Mouse (Mus musculus) liver, embryonic 16.5 days (tissue): ENCODE measurements around the gene Slc20a1. TPM values are rescaled to one million over a fixed set of nuclear protein-coding genes. Genes with fewer than 3 reads are reported as not detected.

ENCODE experiments used
- ATAC-seq: fragments of 200-750 bp; cut with Nextera tagmentation; 2 replicates; pipeline ENCODE4 v1.8.0; 2017; ENCODE audit warnings: low read depth, mild to moderate bottlenecking, moderate number of reproducible peaks, moderate library complexity
- H3K27ac ChIP-seq: fragments of 300-500 bp; sonication (generic); 2 replicates; pipeline ENCODE4 v1.5.1; 2014; ENCODE audit warnings: mild to moderate bottlenecking, low read length
- H3K27me3 ChIP-seq: fragments of 300-500 bp; sonication (generic); 2 replicates; pipeline ENCODE4 v1.6.1; 2014; ENCODE audit warnings: low read depth, low read length, mixed read lengths; ENCODE audit not compliant: control insufficient read depth, insufficient read depth
- H3K36me3 ChIP-seq: fragments of 300-500 bp; sonication (generic); 2 replicates; pipeline ENCODE4 v1.6.1; 2014; ENCODE audit warnings: mild to moderate bottlenecking; ENCODE audit not compliant: control insufficient read depth, insufficient read depth
- H3K4me1 ChIP-seq: fragments of 300-500 bp; sonication (generic); 2 replicates; pipeline ENCODE4 v1.6.1; 2014; ENCODE audit warnings: low read depth, low read length, mixed read lengths; ENCODE audit not compliant: control insufficient read depth
- H3K4me2 ChIP-seq: fragments of 300-500 bp; sonication (generic); 2 replicates; pipeline ENCODE4 v1.6.1; 2014; ENCODE audit warnings: low read depth, low read length, mixed read lengths
- H3K4me3 ChIP-seq: fragments of 300-500 bp; sonication (generic); 2 replicates; pipeline ENCODE4 v1.5.1; 2014; ENCODE audit warnings: low read depth, mild to moderate bottlenecking, low read length
- H3K9ac ChIP-seq: fragments of 300-500 bp; sonication (generic); 2 replicates; pipeline ENCODE4 v1.6.1; 2014; ENCODE audit warnings: low read depth, low read length
- H3K9me3 ChIP-seq: fragments of 300-500 bp; sonication (generic); replicated peaks from 2 replicates; pipeline ENCODE4 v1.6.1; 2016; ENCODE audit warnings: low read length; ENCODE audit not compliant: control insufficient read depth
- WGBS: fragments of 180-500 bp; shearing (Covaris S2); extraction: QIAGEN DNeasy Blood & Tissue Kit; methylation state at CpG from one replicate; pipeline ENCODE4 v1.1.7; 2014; ENCODE audit not compliant: insufficient replicate concordance; 5-methylcytosine and 5-hydroxymethylcytosine counted together
- polyA plus RNA-seq: library from polyadenylated mRNA; unstranded; fragments of >200 nt; fragmentation: Nextera tagmentation; extraction: Ambion mirVana; gene quantifications from 2 replicates; pipeline ENCODE4 v1.2.1, GENCODE M21; 2015

Slc20a1 gene
- polyA plus RNA-seq = 39.4 and 39.6 TPM in 2 replicates

DNA sequence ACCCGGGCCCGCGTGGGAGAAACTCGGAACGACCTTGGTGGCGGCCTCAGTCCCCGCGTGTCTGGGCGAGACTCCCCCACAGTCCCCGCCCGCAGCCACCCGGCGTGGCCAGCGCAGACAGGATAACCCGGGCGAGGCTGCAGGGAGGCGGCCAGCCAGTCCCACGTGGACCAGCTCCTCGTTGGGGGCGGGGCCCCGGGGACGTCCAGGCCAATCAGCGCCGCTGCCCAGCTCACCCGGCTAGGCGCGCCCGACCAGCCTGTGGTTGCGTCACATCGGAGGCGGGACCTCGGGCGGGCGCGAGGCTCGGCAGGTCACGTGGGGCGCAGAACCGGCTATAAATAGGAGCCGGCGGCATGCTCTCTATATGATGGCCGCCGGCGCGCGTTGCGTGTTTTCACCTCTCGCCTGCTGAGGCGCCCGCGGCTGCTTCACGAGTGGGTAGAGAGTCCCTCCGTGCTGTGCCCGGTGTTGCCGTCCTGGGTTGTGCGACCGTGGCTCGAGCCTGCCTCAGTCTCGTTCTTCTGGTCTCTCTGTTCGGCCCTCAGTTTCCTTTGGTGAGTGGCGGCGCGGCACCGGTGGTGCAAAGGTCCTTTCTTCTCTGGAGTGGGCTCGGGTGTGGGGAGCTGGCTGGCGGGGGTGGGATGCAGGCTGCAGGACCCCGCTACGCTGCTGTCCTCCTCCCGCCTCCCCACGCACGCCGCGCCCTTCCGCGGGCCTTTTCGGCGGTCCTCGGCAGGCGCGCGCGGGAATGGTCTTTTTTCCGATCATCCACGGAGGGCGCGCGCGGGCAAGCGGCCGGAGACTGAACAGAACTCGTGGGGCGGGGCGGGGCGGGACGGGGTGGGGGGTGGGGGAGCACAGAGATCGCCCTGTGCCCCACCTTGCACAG lies at the start of gene Slc20a1:
Gene Slc20a1, plus strand, starts transcription at position 329 of the 892 bp plus-strand sequence.
- Histone ChIP-seq H3K36me3 (peaks cover 33% of the 10 kb centered on the region), H3K4me1 (peaks cover 31% of the 10 kb centered on the region), H3K9ac (peak within 1 kb of the TSS; percentile 95), H3K9me3 (no peaks in the 10 kb centered on the region), H3K27ac (peak within 1 kb of the TSS; percentile 90), H3K4me2 (peak within 1 kb of the TSS; percentile 98), H3K27me3 (no peaks in the 10 kb centered on the region), H3K4me3 (peak within 1 kb of the TSS; percentile 88)
- WGBS = under 1% methylated on average over 91 of the region's 96 CpGs
- peak; percentile 98 for ATAC-seq

- WGBS = 59% methylated on average over 2 of the region's 2 CpGs
- no peak for ATAC-seq
- no peaks in the 10 kb centered on the region for H3K9me3 ChIP-seq
Measured at GRCm38 (mm10) chr2:129148836-129149235, 49.7 kb upstream of the Slc20a1 start.

GRCm38 (mm10) chr2:129150386-129150785 lies 48.2 kb upstream of the Slc20a1 start:
- H3K4me3 ChIP-seq = no peak overlapping the region
- no peaks in the 10 kb centered on the region for H3K9me3 ChIP-seq
- H3K4me1 ChIP-seq = no peaks in the 10 kb centered on the region
- 67% methylated on average over 5 of the region's 5 CpGs for WGBS
- ATAC-seq = no peak
- no peaks in the 10 kb centered on the region for H3K36me3 ChIP-seq
- no peaks in the 10 kb centered on the region for H3K27me3 ChIP-seq
- H3K9ac ChIP-seq = no peak overlapping the region
- H3K4me2 ChIP-seq = no peak overlapping the region
- no peak overlapping the region for H3K27ac ChIP-seq

More at GRCm38 (mm10) chr2:129148836-129149235, 49.7 kb upstream of the Slc20a1 start:
- no peak overlapping the region for H3K4me3 ChIP-seq
- H3K4me2 ChIP-seq = no peak overlapping the region
- no peak overlapping the region for H3K9ac ChIP-seq
- H3K27me3 ChIP-seq = no peaks in the 10 kb centered on the region
- no peaks in the 10 kb centered on the region for H3K4me1 ChIP-seq
- H3K36me3 ChIP-seq = no peaks in the 10 kb centered on the region
- no peak overlapping the region for H3K27ac ChIP-seq

DNA sequence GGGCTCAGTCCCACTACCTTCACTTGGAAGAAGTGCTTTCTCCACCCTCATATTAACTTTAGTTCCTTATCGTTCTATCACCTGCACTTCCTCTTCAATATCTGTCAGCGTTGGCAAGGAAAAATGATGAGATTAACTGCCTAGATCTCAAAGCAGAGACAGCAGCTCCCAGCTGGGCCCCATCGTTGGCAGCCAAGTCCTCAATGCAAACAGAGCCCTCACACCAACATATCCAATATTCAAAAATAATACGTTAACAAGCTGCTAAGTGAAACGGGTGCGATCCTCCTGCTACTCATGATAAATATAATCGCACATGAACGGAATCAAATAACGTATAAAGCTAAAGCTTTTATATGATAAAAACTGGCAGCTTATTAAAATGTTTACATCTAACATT lies 47.5 kb upstream of the Slc20a1 start:
- no peak for ATAC-seq
- Histone ChIP-seq H3K4me1 (no peaks in the 10 kb centered on the region), H3K9me3 (no peaks in the 10 kb centered on the region), H3K27me3 (no peaks in the 10 kb centered on the region), H3K4me2 (no peak overlapping the region), H3K9ac (no peak overlapping the region), H3K4me3 (no peak overlapping the region), H3K27ac (no peak overlapping the region), H3K36me3 (no peaks in the 10 kb centered on the region)
- WGBS = 54% methylated on average over 9 of the region's 9 CpGs

DNA sequence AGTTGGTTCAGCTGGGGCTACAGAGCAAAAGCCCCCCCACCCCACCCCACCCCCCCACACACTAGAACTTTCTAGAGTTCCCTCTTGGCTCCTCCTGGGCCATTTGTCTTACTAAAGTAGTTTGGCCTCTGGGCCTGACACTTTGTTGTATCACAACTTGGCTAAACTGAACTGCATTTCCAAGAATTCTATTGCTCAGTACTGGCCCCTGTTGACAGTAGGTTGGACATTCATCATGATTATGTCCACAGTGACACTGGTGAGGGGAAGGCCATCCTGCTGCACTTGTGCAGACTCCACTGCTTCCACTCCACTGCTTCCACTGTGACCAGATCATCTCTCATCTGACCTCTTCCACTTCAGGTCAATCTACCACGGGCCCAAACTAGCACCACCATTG lies 45.8 kb upstream of the Slc20a1 start:
- no peaks in the 10 kb centered on the region for H3K9me3 ChIP-seq
- no peak overlapping the region for H3K4me2 ChIP-seq
- 58% methylated on average over 1 of the region's 1 CpGs for WGBS
- no peak overlapping the region for H3K27ac ChIP-seq
- H3K27me3 ChIP-seq = no peaks in the 10 kb centered on the region
- no peak overlapping the region for H3K9ac ChIP-seq
- no peak overlapping the region for H3K4me3 ChIP-seq
- no peaks in the 10 kb centered on the region for H3K36me3 ChIP-seq
- no peaks in the 10 kb centered on the region for H3K4me1 ChIP-seq
- ATAC-seq = no peak

- no peaks in the 10 kb centered on the region for H3K9me3 ChIP-seq
- H3K4me2 ChIP-seq = no peak overlapping the region
- no peak overlapping the region for H3K9ac ChIP-seq
- ATAC-seq = no peak
- H3K27ac ChIP-seq = no peak overlapping the region
- no peaks in the 10 kb centered on the region for H3K36me3 ChIP-seq
- no peak overlapping the region for H3K4me3 ChIP-seq
- WGBS = 44% methylated on average over 5 of the region's 5 CpGs
- no peaks in the 10 kb centered on the region for H3K4me1 ChIP-seq
- peaks cover 2% of the 10 kb centered on the region for H3K27me3 ChIP-seq
Measured at GRCm38 (mm10) chr2:129164815-129165214, 33.7 kb upstream of the Slc20a1 start.

- Histone ChIP-seq H3K4me1 (no peaks in the 10 kb centered on the region), H3K27me3 (peaks cover 2% of the 10 kb centered on the region), H3K9me3 (no peaks in the 10 kb centered on the region), H3K27ac (no peak overlapping the region), H3K4me3 (no peak overlapping the region), H3K4me2 (no peak overlapping the region), H3K36me3 (no peaks in the 10 kb centered on the region), H3K9ac (no peak overlapping the region)
- 47% methylated on average over 10 of the region's 10 CpGs for whole genome bisulfite sequencing
- ATAC-seq = no peak
Measured at GRCm38 (mm10) chr2:129166466-129167463, 31.8 kb upstream of the Slc20a1 start.

- no peak for ATAC-seq
- H3K9me3 ChIP-seq = no peaks in the 10 kb centered on the region
- WGBS = 56% methylated on average over 10 of the region's 10 CpGs
Measured at GRCm38 (mm10) chr2:129173386-129173785, 25.2 kb upstream of the Slc20a1 start.

More at GRCm38 (mm10) chr2:129173386-129173785, 25.2 kb upstream of the Slc20a1 start:
- Histone ChIP-seq H3K4me2 (no peak overlapping the region), H3K27ac (no peak overlapping the region), H3K36me3 (no peaks in the 10 kb centered on the region), H3K4me3 (no peak overlapping the region), H3K9ac (no peak overlapping the region), H3K4me1 (no peaks in the 10 kb centered on the region), H3K27me3 (no peaks in the 10 kb centered on the region)
